Mouse (Mus musculus): ENCODE data around the gene Vps53.

Vps53 gene

DNA sequence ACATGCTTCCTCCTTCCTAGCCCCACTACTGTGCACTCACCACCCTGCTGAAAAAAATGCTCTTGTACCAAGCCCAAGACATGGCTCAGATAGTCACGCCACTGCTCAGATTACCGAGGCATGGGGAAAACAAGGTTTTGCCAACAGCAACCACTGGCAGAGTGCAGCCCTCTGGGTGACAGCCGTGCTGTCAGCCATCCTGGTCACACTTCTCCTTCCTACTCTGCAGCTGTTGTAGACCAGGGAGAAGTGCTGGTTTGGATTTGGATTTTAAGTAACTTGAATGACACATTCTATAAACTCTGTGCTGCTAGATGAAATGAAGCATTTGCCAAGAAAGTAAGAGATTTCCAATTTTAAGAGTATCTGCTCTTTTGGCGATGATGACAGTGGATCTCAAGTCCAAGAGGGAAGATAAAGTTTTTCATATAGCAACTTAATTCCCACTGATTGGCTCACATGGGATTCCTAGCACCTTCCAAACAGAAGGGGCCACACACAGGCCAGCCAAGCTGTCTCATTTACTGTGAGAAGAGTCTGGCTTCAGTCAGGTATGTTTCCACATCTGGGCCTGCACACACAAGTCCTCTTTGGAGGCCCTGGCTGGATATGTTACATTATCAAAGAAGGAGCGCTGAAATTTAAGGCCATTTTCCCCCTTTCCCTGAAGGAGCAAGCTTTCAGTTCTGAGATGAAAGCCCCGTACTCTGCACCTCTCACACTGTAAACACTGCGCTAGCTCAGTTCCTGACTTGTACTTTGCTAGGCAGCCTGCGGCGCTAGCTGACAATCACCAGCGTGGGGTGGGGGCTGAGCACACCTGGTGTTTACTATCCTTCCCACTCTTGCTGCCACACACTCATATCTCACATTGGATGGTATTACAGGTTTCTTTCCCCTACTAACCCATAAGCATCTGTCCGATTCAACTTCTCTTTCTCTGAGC lies 72.6 kb downstream of the Vps53 start:
- no peak for DNase-seq

DNA sequence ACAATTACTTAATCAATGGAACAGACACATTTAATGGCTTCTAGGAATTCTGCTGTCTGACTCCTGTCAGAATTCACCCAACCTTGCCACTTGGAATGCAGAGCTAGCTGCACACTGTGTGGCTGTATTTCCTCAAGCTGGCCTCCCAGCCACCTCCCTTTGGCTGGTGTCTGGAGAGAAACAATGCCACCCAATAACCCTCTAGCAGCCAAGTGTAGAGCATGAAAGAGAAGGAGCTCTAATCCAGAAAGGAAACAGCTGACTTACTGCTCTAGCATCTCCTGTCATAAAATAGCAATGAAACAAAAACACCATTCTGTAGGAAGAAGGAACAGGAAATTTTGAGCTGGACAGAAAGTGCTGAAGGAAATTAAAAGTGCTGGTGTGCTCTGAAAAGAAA lies 78.3 kb downstream of the Vps53 start:
- DNase-seq: peak; percentile 37

DNA sequence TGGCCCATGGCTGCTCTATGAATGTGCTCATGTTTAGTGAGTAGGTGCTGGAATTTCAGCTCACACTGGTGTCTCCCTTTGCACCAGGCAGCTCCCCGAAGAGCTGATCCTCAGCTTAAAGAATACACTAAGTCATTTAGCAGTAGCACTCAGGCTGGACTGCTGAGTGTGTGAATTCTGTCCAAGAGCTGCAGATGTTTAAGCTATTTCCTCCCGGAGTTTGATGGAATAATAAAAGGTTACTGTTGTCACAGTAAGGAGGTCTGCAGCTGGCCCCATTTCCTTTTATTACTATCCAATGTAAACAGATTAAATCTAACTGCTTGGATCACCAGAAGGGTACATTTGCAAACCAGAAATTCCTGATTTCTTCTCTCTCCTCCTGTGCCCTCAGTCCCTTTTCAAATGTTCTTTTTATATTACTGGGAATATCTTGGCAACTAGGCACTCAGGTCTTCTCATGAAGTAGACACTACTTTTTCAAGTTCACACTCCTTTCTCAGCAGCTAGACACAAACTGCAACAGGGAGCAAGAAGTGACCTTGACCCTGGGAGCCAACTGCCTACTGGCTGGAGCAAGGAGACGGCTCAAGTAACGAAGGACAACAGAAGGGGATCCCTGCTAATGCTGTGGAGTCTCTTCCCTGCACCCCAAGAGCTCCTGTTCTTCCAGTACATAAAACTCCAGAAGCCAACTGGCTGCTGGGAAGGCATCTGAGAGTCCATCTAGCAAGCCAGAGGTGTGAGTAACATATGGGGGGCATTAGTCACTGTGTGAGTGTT lies 80.1 kb downstream of the Vps53 start:
- DNase-seq: peak; percentile 31

DNA sequence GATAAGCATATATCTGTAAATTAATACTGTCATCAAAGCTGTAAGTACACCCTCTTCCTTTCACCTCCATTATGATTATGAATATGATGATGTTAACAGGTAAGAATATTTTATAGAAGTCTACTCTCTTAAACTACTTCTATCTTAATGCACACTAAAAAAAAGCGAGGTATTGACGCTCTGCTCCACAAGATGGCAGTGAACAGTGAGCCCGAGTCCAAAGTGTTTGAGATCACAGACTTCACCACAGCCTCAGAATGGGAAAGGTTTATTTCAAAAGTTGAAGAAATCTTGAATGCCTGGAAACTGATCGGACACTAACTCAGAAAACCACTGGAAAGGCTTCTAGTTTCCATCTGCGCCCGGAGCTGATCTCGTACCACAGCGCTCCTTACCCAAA lies 85.8 kb downstream of the Vps53 start:
- DNase-seq: no peak

GRCm38 (mm10) chr11:76089776-76090175 lies 89.7 kb downstream of the Vps53 start:
- DNase-seq: peak; percentile 80

DNA sequence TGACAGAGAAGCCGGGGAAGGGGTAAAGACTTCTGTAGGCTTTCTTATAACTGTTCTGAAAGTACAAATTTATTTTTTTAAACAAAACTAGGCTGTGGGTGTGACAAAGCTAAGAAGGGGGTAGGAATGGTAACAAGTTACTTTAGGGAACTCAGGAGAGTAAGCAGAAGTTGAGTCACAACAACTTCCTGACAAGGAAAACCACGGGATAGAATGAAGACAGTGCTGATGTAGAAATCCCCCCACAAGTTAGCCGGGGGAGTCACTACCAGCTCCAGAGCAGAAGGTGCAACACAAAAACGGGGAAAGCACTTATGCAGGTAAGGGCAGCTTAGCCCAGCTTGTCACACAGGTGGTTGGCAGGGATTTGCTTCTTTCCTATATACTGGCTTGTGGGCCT lies 90.9 kb downstream of the Vps53 start:
- DNase-seq: no peak

DNA sequence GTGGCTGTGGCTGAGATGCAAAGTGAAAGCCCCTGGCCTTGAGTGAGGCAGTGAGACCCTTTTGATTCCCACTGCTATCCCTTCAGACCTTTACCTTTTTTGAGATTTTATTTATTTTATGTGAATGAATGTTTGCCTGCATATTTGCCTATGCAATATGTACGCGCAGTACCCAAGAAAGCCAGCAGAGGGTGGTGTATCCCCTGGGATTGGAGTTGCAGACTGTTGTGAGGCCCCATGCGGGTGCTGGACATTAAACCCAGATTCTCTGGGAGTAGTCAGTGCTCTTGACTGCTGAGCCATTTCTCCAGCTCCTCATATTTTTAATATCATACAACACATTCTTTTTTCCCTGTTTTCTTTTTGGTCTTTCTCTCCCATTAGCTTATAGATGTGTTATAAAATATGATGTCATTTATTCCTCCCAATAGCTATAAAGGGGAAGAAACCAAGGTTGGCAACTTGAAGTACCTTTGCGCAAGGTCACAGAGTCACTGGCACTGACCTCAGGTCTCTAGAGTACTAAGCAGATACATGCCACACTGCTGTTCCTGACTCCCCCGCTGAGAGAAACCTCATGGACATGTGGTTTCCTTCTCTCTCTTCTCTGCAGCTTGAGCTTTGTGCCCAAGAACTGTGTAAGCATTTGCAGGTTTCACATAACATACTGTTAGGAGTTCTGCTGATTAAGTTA lies 93.4 kb downstream of the Vps53 start:
- DNase-seq: peak; percentile 76

- no peak for DNase-seq
Measured at GRCm38 (mm10) chr11:76084943-76085342, 94.5 kb downstream of the Vps53 start.

DNA sequence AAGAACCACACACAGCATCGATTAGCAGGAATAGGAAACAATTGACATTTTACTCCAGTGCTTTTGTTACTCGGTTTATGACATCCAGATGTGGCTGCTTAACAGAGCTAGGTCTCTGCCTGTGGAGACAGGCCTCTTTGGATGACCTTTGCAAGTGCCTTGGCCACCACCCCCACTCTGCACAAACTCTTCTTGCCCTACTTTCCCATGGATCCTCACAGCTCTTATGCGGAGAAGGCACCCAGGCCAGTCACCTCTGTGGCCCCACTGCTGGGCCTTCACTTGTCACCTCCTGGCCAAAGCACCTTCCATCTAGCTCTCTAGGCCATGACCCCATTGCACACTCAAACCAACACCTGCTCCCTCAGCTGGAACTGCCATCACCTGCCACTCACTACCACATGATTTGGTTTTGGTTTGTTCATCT lies 95.5 kb downstream of the Vps53 start:
- no peak for DNase-seq

DNA sequence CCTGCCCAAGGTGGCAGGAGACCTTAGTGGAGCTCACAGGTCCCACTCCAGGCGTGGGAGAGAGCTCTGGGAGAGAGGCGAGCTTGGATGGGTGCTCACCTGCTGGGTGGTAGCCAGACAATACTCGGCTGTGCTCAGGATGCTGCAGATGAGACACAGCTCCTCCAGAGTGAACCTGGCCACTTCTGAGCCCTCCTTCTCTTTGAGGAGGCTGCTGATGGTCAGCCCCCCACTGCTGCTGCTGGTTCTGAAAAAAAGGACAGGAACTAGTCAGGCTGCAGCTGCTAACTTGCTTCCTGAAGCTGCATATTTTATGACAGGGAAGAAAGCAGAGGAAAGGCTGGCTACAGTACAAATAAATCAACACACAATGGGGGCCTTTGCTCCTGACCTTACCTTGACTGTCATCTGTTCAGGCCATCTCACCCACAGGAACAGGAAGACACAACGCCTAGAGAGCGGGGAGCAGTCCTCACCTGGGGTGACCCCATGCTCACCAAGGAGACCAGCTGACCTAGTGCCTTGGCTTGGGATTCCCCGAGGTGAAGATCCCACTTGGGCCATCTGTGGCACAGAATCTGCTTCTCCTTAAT lies 98.3 kb downstream of the Vps53 start:
- DNase-seq: peak; percentile 63

GRCm38 (mm10) chr11:76080293-76080692 lies 99.2 kb downstream of the Vps53 start:
- peak; percentile 47 for DNase-seq

- no peak for DNase-seq
Measured at GRCm38 (mm10) chr11:76077341-76077740, 102.1 kb downstream of the Vps53 start.

DNA sequence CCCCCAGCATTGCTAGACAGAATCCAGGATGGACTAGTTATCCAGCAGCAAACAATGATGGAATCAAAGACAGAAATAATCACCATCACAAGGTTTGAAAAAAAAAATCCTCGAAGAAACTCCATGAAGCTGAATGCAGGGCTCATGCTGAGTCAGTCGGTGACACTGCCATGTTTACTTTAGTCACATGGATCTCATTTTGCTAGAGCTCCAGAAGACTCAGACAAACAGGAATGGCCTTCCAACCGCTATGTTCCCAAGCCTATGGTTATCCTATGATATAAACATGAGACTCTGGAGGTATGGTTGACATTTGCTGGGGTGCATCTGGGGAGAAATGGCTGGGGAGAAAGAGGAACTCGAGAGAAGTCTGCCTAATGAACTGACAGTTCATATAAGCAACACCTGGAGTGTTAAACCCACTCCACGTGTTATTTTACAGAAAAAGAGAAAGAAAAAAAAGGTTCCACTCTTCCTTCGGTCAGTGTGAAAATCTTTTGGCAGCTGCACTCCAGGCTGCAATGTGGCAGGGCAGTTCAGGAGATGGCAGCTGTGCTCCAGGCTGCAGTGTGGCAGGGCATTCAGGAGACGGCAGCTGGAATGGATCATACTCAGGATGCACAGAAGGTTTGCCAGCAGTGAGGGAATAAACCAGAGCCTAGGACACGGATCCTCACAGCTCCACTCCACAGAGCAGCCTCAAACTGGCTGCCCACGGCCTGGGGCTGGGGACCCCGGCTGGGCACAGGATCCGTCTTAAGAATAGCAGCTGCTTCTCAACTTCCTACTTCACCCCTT lies 105.0 kb downstream of the Vps53 start:
- DNase-seq: no peak

DNA sequence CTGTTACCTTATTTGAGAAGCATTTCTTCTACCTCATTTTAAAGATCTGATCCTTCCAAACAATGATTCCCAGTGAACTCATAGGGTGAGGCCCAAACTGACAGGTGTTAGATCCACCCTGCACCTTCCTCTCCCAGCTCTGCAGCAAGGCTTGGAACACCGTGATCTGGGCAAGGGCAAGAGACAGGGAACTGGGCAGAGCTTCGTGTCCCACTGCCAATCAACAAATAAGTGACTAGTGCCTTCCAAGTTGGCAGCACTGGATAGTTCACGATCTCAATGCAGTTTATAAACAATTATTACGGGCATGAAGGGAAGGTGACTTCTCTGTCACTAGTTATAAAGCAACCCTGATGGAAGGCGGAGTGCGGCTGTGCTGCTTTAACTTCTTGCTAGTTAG lies 109.6 kb downstream of the Vps53 start:
- no peak for DNase-seq

DNA sequence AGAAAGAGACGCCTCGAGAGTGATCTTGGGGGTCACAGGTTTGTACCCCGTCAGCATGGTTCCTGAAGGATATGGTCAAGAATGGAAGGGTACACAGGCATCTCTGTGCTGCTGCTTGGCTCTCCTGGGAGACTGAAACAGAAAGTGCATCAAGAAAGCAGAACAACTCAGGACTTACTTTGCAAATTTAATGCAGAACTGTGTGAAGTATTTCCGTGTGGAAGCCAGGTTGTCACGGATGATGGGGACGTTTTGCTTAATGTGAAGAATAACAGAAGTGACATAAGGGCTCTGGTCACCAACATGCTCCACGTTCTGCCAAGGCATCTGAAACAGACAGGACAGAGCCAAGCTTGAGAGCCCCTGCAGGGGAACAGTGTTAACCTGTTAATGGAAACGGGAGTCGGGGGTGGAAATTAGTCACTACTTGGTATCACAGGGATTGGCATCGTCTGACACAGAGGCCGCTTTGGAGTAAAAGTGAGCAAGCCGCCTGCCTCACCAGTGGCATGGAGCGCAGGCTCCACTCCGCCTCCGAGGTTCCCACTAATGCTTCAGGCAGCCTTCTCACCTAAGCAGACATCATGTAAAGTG lies 112.8 kb downstream of the Vps53 start:
- no peak for DNase-seq

DNA sequence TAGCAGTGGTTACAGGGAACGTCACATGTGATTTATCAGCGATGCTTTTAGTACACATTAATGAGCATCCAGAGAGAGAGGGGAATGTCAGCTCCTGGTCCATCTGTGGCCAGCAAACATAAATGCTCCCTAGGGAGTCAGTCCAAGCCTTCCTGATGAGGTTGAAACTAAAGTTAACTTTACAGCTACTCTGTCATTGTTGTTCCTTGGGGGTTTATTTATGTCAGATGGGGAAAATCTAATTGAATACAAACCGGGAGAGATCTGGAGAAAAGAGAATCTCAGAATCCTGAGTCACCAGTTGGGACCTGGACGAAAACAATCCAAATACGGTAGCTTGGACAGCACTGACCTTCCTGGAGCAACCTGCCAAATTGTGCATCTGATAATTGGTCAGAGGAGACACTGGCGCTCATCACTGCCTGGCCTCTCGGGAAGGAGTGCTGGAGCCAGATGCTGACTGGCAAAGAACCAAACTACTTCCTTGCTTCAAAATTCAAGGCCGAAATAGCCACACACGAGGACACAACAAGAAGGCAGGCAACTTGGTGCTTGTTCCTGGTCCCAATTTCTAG lies 113.8 kb downstream of the Vps53 start:
- DNase-seq: peak; percentile 68

DNA sequence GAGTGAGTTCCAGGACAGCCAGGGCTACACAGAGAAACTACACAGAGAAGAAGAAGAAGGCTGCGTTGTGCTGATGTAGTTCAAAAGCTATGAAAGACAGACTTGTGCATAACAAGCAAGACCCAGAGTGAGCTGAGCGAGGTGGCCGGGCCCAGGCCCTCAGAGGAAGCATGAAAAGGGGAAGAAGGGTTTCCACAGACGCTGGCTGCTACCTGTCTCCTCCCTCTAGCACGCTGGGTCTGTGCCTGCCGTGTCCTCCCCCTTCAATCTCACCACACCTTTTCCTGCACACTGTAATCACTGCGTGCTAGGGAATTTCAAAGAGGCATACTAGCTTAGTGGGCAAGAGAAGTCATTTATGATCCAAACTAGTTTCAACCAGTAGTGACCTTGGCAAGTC lies 115.0 kb downstream of the Vps53 start:
- no peak for DNase-seq

- no peak for DNase-seq
Measured at GRCm38 (mm10) chr11:76060906-76061305, 118.5 kb downstream of the Vps53 start.

- DNase-seq: peak; percentile 61
Measured at GRCm38 (mm10) chr11:76059971-76060370, 119.5 kb downstream of the Vps53 start.

DNA sequence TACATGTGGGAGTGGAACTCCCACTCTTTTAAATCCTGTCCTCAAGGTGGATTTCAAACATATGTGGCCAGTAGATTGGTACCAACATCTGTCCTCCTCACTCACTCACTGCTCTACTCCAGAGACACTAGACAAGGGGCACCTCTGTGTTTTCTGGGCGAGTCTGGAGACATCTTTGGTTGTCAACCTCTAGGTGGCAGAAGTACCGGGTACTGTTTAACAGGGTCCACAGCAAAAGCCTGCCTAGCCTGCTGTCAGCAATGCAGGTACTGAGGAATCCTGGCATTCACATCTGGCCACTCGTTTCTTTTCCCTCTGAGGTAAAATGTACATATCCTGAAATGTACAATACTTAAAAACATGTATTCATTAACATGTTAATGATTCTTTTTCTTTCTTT lies 123.0 kb downstream of the Vps53 start:
- DNase-seq: peak; percentile 38

DNA sequence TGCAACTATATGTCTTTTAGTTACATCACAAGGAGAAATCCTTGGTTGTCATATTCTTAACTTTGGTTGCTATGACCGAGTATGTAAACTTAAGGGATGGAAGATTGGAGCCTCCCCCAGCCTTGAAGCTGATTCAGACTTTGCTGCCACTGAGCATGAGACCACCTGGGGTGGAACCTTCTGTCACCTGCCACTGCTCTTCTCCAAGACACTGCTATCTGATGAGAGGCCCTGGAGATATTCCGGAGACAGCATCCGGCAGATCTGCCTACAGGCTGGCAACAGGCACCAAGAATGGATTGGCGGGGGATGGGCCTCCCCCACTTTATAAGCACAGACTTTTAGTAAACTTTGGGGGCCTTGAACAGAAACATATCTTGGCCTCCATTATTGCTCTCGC lies 127.0 kb downstream of the Vps53 start:
- no peak for DNase-seq
